Mouse (Mus musculus): ENCODE results near the gene Cacng4. TPM values are rescaled to one million over a fixed set of nuclear protein-coding genes. Genes with fewer than 3 reads are reported as not detected.

The Cacng4 gene
- total RNA-seq, 2 experiments from 2014 or later: 8.9 to 12.1 TPM

Other genes with a start within 250 kb of the Cacng4 start
- 10 to 100 TPM; 35.5 to 37.1 TPM for gene Helz, start 246.6 kb downstream of the Cacng4 start, total RNA-seq (2021)
- gene Cacng1, start 78.0 kb downstream of the Cacng4 start, total RNA-seq (2021): 10 to 100 TPM in 1 of 2 experiments, 1 to 10 TPM in 1; 2.4 to 11.1 TPM
- 1 to 10 TPM; 2.0 to 2.5 TPM for gene Cacng5, start 120.5 kb upstream of the Cacng4 start, total RNA-seq (2021)

Measured in adrenal gland, postnatal 4 days (tissue).